In genomic region chr6:38121843-38122242, GRCm38 (mm10) we compare ENCODE assay signal across 21 mouse cellular contexts. TPM values are rescaled to one million over a fixed set of nuclear protein-coding genes. Genes with fewer than 3 reads are reported as not detected.
"Had no signal": no experiment of that assay in that cellular context is flagged by ENCODE, and none has a peak within 500 bp of the region (broad histone marks: within the 10 kb centered on the region; RNA-seq: fewer than 3 reads in every experiment).

No protein-coding gene starts in this region.

- H3K4me3 ChIP-seq: left cerebral cortex, adult 2 months; lung, embryonic 15.5 days; midbrain, embryonic 12.5 days; midbrain, embryonic 15.5 days; neural tube, embryonic 12.5 days; neural tube, embryonic 15.5 days had no signal

- ATAC-seq: intestine, postnatal 0 days; midbrain, embryonic 15.5 days had no signal

- H3K4me2 ChIP-seq: lung, embryonic 15.5 days; midbrain, embryonic 12.5 days; midbrain, embryonic 15.5 days; neural tube, embryonic 12.5 days; neural tube, embryonic 15.5 days had no signal

- H3K9me3 ChIP-seq: lung, embryonic 15.5 days; midbrain, embryonic 12.5 days; midbrain, embryonic 15.5 days; neural tube, embryonic 12.5 days; neural tube, embryonic 15.5 days had no signal

- H3K9ac ChIP-seq: liver, embryonic 14.5 days; lung, embryonic 15.5 days; midbrain, embryonic 12.5 days; midbrain, embryonic 15.5 days; neural tube, embryonic 12.5 days; neural tube, embryonic 15.5 days had no signal

- H3K27me3 ChIP-seq: lung, embryonic 15.5 days; midbrain, embryonic 12.5 days; midbrain, embryonic 15.5 days; neural tube, embryonic 12.5 days; neural tube, embryonic 15.5 days had no signal

- H3K4me1 ChIP-seq: midbrain, embryonic 12.5 days; midbrain, embryonic 15.5 days; neural tube, embryonic 12.5 days; neural tube, embryonic 15.5 days had no signal

- H3K27ac ChIP-seq: left cerebral cortex, adult 2 months; liver, embryonic 14.5 days; lung, embryonic 15.5 days; macrophage; midbrain, embryonic 12.5 days; midbrain, embryonic 15.5 days; neural tube, embryonic 12.5 days; neural tube, embryonic 15.5 days; stomach, postnatal 0 days had no signal

- DNase-seq: layer of hippocampus, postnatal 36 days; lung, adult 18-20 months; lung, postnatal 14 days; right cerebral cortex, adult 18-20 months; right cerebral cortex, postnatal 14 days; right cerebral cortex, postnatal 4 days; thymus, adult 2 months; thymus, postnatal 14 days; thymus, postnatal 4 days had no signal

RNA-seq across cellular contexts. Expression of gene Atp6v0a4, which starts 2.5 kb away (rescaled TPM):
- polyA plus RNA-seq: limb, embryonic 11.5 days; macrophage; midbrain, embryonic 12.5 days had no signal

RNA-seq across cellular contexts. Expression of gene Tmem213, which starts 12.8 kb away (rescaled TPM):
- polyA plus RNA-seq: intestine, postnatal 0 days; limb, embryonic 11.5 days; liver, adult 2 months; liver, embryonic 14.5 days; macrophage; midbrain, embryonic 12.5 days; midbrain, embryonic 15.5 days; neural tube, embryonic 12.5 days; neural tube, embryonic 15.5 days had no signal
